Mouse (Mus musculus) heart, postnatal 0 days (tissue): Measurements from ENCODE around the gene Zfp970. TPM values are rescaled to one million over a fixed set of nuclear protein-coding genes. Genes with fewer than 3 reads are reported as not detected.
"Not testable (repeated sequence)": the region's sequence is repeated elsewhere in the genome, so short reads cannot be mapped to it uniquely, and the experiment has no call there.

Experiments
- ATAC-seq: fragments of 200-750 bp; cut with Nextera tagmentation; 2 replicates; pipeline ENCODE4 v1.8.0; 2017; ENCODE audit warnings: low read depth, moderate number of reproducible peaks, moderate library complexity; ENCODE audit not compliant: insufficient read depth
- DNase-seq: peaks from one replicate; pipeline ENCODE4 v3.0.0-alpha.2; 2016; ENCODE audit warnings: low spot score
- H3K27ac ChIP-seq: fragments of 300-500 bp; sonication (generic); 2 replicates; pipeline ENCODE4 v1.5.1; 2014; ENCODE audit warnings: low read depth, mild to moderate bottlenecking
- H3K27me3 ChIP-seq: fragments of 300-500 bp; sonication (generic); 2 replicates; pipeline ENCODE4 v1.6.1; 2014; ENCODE audit warnings: low read length, mixed read lengths; ENCODE audit not compliant: control insufficient read depth, insufficient read depth
- H3K36me3 ChIP-seq: fragments of 300-500 bp; sonication (generic); replicated peaks from 2 replicates; pipeline ENCODE4 v1.6.1; 2014; ENCODE audit warnings: low read length, mixed read lengths; ENCODE audit not compliant: control insufficient read depth, insufficient read depth
- H3K4me1 ChIP-seq: fragments of 300-500 bp; sonication (generic); 2 replicates; pipeline ENCODE4 v1.6.1; 2014; ENCODE audit warnings: antibody characterized with exemption; ENCODE audit not compliant: control insufficient read depth, insufficient read depth
- H3K4me2 ChIP-seq: fragments of 300-500 bp; sonication (generic); 2 replicates; pipeline ENCODE4 v1.6.1; 2014; ENCODE audit warnings: low read depth, mild to moderate bottlenecking, low read length, moderate library complexity
- H3K4me3 ChIP-seq: fragments of 300-500 bp; sonication (generic); 2 replicates; pipeline ENCODE4 v1.5.1; 2014; ENCODE audit warnings: low read depth, low read length
- H3K9ac ChIP-seq: fragments of 300-500 bp; sonication (generic); replicated peaks from 2 replicates; pipeline ENCODE4 v1.6.1; 2014; ENCODE audit warnings: low read depth, low read length, mixed read lengths
- H3K9me3 ChIP-seq: fragments of 300-500 bp; sonication (generic); replicated peaks from 2 replicates; pipeline ENCODE4 v1.6.1; 2016; ENCODE audit warnings: low read length; ENCODE audit not compliant: control insufficient read depth
- WGBS: fragments of 180-500 bp; shearing (Covaris S2); extraction: QIAGEN DNeasy Blood & Tissue Kit; methylation state at CpG from one replicate; pipeline ENCODE4 v1.1.7; 2014; 5-methylcytosine and 5-hydroxymethylcytosine counted together
- polyA plus RNA-seq: library from polyadenylated mRNA; unstranded; fragments of >200 nt; fragmentation: Nextera tagmentation; extraction: Ambion mirVana; gene quantifications from 2 replicates; pipeline ENCODE4 v1.2.1, GENCODE M21; 2015
- total RNA-seq: library from RNA; depleted of rRNA; stranded (reverse); fragments of >200 nt; gene quantifications from 2 replicates; pipeline ENCODE4 v1.2.3, GENCODE M21; 2014; ENCODE audit warnings: low replicate concordance

Zfp970 gene
- total and polyA plus RNA-seq, 2 experiments from 2014 or later: 9.1 to 11.9 TPM

DNA sequence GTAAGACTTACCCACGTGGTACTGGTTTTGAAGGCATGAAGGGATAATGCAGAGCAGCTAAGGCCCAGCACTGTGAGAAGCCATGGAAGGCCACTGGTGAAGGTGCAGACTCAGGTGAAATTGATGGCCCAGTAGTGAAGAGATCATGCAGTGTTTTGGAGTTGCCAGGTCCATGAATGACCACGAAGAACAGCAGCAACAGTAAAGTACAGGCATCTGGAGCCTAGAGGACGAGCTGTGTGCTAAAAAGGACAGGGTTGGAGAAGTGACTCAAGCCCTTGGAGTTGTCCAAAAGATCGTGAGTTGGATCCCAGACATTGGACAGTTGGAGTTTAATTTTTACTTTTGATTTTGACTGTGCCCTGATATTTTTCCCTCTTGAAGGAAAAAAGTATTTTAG lies 46.8 kb downstream of the Zfp970 start:
- H3K27ac ChIP-seq, H3K4me2 ChIP-seq, H3K4me1 ChIP-seq, DNase-seq, H3K9ac ChIP-seq, ATAC-seq, H3K4me3 ChIP-seq, H3K27me3 ChIP-seq, H3K36me3 ChIP-seq, H3K9me3 ChIP-seq: not testable (repeated sequence)
- 62% methylated on average over 4 of the region's 4 CpGs for WGBS

- not testable (repeated sequence) for DNase-seq, H3K9me3 ChIP-seq, H3K27me3 ChIP-seq, ATAC-seq, H3K4me3 ChIP-seq, H3K4me2 ChIP-seq, H3K36me3 ChIP-seq, H3K4me1 ChIP-seq, H3K9ac ChIP-seq, H3K27ac ChIP-seq
- WGBS: 80% methylated on average over 3 of the region's 3 CpGs
These were observed 47.4 kb downstream of the Zfp970 start for GRCm38 (mm10) chr2:177511972-177512371.

GRCm38 (mm10) chr2:177513991-177514479 lies 49.5 kb downstream of the Zfp970 start:
- not testable (repeated sequence) for H3K4me2 ChIP-seq, H3K27ac ChIP-seq, H3K27me3 ChIP-seq, H3K9ac ChIP-seq, H3K36me3 ChIP-seq, DNase-seq, ATAC-seq, H3K4me3 ChIP-seq, H3K9me3 ChIP-seq, H3K4me1 ChIP-seq
- 77% methylated on average over 4 of the region's 4 CpGs for WGBS

DNA sequence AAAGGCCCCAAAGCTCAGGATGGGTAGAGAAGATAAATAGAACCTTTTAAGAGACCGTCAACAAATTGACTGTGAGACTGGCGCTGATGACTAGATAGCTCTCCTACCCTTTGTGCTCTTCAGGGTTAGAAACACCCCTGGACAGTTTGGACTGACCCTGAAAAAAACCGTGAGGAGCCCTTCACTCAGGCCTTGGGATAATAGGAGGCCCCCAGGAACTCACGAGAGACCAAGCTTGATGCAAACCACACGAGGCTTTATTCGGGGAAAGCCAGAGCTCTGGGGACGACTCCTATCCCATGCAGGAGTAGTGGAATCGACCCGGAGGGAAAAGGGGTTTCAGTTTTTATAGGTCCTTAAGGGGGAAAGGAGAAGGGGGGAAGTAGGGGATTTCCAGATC lies 53.2 kb downstream of the Zfp970 start:
- DNase-seq, ATAC-seq, H3K9me3 ChIP-seq, H3K4me3 ChIP-seq, H3K9ac ChIP-seq, H3K36me3 ChIP-seq, H3K27ac ChIP-seq, H3K27me3 ChIP-seq, H3K4me2 ChIP-seq, H3K4me1 ChIP-seq: not testable (repeated sequence)
- WGBS: 74% methylated on average over 9 of the region's 9 CpGs

DNA sequence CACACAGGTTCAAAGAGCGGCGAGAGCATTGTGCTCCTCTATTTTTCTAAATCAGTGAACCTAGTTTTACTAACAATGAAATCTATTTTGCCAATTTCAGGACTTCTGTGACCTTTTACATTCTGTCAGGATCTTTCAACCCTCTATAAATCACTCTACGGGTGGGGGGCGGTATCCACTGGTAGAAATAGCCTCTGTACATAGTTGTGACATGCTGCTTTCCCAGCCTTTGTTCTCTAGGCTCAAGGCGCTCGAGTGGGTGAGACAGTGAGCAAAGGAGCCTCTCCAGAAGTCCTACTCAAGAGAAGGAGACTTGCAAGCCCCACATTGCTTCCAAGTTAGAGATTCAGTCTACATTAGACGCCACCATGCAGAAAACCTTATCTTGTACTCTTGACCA lies 53.8 kb downstream of the Zfp970 start:
- not testable (repeated sequence) for ATAC-seq, H3K4me1 ChIP-seq, H3K4me2 ChIP-seq, H3K27me3 ChIP-seq, DNase-seq, H3K27ac ChIP-seq, H3K4me3 ChIP-seq, H3K36me3 ChIP-seq, H3K9ac ChIP-seq, H3K9me3 ChIP-seq
- WGBS: 73% methylated on average over 7 of the region's 7 CpGs

GRCm38 (mm10) chr2:177518960-177519359 lies 54.4 kb downstream of the Zfp970 start:
- not testable (repeated sequence) for H3K9me3 ChIP-seq, H3K4me2 ChIP-seq, H3K4me3 ChIP-seq, H3K27ac ChIP-seq, ATAC-seq, H3K9ac ChIP-seq, H3K27me3 ChIP-seq, H3K36me3 ChIP-seq, DNase-seq, H3K4me1 ChIP-seq
- 66% methylated on average over 1 of the region's 1 CpGs for WGBS
